Mouse (Mus musculus): ENCODE results near the gene Hspg2.
"Not testable (repeated sequence)": the region's sequence is repeated elsewhere in the genome, so short reads cannot be mapped to it uniquely, and the experiment has no call there.

Hspg2 gene

DNA sequence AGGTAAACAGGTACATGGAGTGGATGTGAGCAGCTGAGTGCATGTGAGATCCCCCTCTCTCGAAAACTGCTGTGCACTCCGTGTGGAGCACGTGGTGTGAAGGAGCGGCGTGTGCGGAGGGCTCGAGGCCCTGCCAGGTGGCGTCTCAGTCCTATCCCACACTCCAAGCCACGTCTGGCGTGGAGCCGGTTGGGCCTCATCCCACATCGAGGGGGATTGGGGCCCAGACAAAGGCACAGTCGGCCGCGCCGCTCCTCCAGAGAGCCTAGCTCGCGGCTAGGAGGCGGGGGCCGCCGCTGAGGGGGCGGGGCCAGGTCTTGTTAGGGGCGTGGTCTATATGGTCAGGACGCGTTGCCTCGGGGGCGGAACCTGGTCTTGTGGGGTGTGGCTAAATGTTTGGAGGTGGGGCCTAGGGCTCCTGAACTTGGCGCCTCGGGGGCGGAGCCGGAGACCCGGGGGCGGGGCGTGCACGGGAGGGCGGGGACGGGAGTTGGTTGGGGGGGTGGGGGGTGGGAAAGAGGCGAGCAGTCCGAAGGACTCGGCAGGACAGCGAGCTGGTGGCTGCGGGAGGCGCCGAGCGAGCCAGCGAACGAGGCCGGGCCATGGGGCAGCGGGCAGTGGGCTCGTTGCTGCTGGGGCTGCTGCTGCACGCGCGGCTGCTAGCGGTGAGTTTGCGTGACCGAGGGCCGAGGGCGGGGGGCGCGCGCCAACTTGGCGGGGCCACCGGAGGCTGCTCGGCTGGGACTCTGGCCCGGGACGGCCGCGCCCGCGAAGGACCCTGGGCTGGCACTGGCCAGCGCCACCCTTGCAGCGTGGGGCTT lies at the start of gene Hspg2:
Gene Hspg2, plus strand, starts transcription at position 510 of the 821 bp plus-strand sequence.
- DNase-seq, result peak; percentile 93 to 96

DNA sequence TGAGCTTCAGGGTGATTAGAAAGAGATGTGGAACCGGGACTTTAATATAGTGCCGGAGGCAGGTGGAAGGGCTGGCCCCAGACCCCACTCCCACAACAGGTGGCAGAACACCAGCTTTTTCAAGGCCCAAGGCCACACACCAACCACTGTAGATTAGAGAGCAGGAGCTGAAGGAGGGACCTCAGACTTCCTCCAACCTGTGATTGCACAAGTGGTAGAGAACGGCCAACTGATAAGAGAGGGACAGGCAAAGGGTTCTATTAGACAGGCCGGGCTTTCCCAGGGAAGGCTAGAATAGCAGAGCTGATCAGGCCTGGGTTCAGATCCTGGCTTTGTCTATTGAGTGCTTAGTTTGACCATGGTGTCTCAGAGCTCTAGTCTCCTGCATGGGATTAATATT lies 38.1 kb upstream of the Hspg2 start, which contains the start of gene Cela3b:
Gene Cela3b, minus strand, starts transcription at position 39 of the 400 bp plus-strand sequence.
- DNase-seq, result no peak

DNA sequence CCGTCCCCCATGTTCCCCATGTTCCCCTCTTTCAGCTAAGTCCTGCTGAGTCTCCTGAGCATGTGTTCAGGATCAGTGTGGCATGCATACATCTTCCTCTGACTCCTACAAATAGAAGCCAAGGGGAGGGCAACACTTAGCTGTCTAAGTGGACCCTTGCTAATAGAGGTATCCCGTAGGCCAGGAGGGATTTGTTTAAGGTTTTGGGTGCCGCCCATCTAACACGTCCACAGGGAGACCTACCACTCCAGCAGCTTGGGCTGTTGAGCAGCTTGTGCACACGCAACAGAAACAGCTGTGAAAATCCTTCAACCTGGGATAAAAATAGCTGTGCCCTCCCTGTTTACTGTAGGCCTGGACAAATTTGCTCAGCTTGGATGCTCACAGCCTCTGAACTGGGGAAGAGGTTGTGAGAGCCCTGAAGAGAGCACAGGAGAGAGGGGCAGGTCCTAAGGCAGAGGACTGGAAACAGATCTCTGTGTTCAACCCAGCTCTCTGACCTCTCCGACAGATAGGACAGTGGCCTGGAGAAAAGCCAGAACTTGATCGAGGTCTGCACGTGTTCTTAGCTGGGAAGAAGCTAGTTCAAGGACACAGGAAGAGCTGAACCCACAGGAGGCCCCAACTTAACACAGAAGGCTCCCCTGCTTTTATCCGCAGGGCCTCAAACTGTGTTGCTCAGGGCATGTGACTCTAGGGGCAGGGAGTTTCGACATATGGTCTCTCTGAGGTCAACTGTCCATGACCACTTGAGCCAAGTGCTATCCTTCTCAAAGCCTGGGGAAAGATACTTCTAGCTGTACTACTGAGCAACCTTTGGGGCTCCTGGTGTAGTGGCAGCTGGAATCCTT lies 35.6 kb upstream of the Hspg2 start:
- DNase-seq, result not testable (repeated sequence)

- DNase-seq, result no peak
Measured at GRCm38 (mm10) chr4:137436979-137437669, 31.4 kb upstream of the Hspg2 start.

DNA sequence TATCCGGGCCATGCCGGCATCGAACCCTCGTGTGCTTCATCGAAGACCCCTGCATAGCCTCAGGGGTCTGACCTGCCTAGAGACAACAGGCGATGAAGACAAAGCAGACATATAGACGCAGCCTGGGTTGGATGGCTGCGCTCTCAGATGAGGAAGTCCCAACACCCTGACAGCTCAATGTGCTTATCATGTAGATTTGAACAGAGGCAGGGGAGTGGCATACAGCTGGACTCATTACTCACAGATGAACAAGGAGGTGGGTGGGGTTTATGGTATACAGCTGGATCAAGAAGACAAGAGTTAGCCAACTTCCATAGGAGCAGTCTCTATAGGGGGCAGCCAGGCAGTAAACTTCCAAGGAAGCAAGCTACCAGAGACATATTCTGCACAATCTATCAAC lies 29.7 kb upstream of the Hspg2 start:
- no peak for DNase-seq

- no peak for DNase-seq
Measured at GRCm38 (mm10) chr4:137441332-137441731, 27.2 kb upstream of the Hspg2 start.

GRCm38 (mm10) chr4:137443625-137444024 lies 24.9 kb upstream of the Hspg2 start:
- peak; percentile 90 to 94 for DNase-seq

DNA sequence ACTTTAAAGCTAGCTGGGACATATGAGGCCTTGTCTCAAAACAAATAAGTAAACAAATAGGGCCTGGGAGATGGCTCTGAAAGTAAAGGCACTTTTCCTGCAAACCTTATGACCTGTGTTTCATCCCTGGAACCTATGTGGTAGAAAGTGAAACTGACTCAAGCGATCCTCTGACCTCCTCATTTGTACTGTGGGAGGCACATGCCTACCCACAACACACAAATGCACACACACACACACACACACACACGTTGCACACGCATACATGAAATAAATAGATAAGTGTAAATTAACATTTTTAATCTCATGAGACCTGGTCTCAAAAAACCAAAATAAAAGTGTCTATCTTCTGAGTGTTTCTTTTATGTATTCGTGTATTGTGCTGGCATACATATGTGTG lies 22.7 kb upstream of the Hspg2 start:
- no peak for DNase-seq

- no peak for DNase-seq
Measured at GRCm38 (mm10) chr4:137447363-137448196, 21.0 kb upstream of the Hspg2 start.

GRCm38 (mm10) chr4:137448197-137448596 lies 20.4 kb upstream of the Hspg2 start:
- peak; percentile 78 for DNase-seq

- no peak for DNase-seq
Measured at GRCm38 (mm10) chr4:137448641-137449040, 19.9 kb upstream of the Hspg2 start.

DNA sequence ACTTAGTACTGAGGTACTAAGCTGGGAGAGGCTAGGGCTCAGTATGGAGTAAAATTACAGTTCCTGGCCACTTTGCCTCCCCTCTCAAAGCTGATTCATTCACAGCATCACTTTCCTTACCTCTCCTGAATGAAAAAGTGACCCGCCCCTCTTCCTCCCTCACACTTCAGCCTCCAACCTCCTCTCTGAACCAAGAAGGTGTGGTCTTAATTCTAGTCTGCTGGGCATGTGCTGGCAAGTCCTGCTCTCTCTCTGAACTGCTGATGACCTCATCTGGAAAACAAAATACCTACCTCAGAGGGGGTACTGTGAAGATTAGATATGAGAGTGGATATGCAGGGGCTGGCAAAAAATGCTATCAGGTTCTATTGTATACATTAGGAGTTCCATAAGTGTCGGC lies 19.4 kb upstream of the Hspg2 start:
- no peak for DNase-seq

GRCm38 (mm10) chr4:137449715-137450114 lies 18.9 kb upstream of the Hspg2 start:
- peak in 1 of 2 experiments; percentile 38 for DNase-seq

GRCm38 (mm10) chr4:137452190-137452589 lies 16.4 kb upstream of the Hspg2 start:
- no peak for DNase-seq

GRCm38 (mm10) chr4:137453234-137453767 lies 15.3 kb upstream of the Hspg2 start, which contains the start of gene 1700013G24Rik:
Gene 1700013G24Rik, plus strand, starts transcription at chr4:137453284.
- no peak for DNase-seq

DNA sequence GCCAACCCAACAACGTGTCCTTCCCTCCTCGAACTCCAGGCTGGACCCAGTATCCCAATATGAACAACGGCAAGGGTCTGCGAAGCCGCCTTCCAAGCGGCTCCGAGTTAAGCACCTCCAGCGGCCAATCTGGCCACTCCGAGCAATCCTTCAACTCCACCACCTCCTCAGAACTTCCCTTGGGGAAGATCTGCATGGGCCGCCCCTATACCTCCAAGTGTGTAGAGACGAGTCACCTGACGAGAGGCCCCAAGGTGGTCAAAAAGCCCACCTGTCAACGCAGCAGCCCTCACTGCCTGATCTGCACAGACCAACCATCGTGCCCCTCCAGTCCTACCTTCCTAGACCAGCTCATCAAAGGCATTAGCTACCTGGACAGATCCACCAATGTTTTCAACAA lies 14.0 kb upstream of the Hspg2 start:
- DNase-seq, result no peak

DNA sequence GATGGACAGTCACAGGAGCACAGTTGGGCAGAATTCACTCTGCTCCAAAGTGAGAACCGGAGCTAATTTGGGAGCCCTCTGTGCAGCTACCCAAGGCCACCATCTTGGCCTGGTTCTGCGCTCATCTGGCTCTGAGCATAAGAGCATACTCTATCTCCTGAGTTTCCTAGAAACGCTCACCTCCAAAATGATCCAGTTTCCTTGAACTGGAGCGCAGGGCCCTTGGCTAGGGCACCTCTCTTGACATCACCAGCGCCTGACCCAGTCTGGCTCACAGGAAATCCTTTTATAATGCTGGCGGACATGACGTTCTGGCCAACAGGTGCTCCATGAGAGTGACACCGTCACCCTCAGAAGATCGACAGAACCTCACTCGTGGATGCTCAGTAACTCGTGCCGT lies 12.0 kb upstream of the Hspg2 start:
- no peak for DNase-seq

DNA sequence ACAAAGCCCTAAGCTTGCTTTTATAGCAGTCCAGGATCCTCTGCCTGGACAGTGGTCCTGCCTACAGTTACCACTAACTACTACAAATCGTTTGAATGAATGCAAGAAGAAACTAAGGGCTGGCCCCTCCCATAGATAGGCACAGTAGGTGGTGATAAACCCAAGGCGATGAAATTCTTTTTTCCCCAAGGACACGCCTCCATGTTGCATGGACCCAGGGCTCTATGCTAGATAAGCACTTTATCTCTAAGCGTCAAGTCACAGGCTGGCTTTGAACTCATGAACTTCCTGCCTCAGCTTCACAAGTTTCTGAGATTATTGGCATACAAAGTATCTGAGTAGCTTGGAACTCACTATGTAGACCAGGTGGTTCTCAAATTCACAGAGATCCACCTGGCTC lies 11.3 kb upstream of the Hspg2 start:
- DNase-seq, result no peak

DNA sequence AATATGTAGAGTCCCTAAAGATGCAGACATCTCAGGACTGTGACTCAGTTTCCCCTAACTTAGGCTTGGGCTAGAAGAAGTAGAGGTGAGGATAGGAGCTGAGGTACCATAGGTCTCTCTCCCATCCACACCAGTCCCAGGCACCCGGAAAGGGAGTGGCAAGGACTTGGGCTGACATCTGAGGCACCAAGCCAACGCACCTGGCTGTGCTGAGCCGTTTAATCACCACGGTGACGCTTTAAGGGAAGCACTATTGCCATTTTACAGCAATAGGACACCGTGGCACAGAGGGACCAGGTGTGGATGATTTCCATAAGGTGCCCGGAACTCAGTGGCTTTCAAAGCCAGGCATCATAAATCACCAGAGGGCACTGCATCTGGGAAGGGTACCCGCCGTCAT lies 10.3 kb upstream of the Hspg2 start:
- no peak for DNase-seq

DNA sequence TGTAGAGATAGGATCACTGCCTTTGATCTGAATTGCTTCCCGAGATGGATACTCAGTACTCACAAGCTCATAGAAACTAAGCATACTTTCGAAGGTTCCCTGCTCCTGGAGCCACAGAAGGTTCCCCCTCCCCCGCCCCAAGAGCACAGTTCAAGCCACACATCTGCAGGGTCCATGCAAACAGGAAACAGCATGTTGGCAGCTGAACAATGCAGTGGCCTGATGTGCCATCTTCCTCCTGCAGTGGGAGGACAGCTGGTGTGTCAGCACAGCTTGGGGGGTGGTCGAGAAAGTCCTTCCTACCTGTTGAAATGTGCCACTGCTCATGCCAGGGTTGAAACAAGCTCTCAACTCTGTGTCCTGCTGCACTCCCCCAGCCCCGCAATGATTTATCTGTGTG lies 9.7 kb upstream of the Hspg2 start:
- no peak for DNase-seq

- DNase-seq, result no peak
Measured at GRCm38 (mm10) chr4:137460676-137461075, 7.9 kb upstream of the Hspg2 start.

GRCm38 (mm10) chr4:137461217-137461616 lies 7.4 kb upstream of the Hspg2 start:
- no peak for DNase-seq
